Mouse (Mus musculus) cerebellum, adult 2 months (tissue): Measurements from ENCODE around the gene Clk3. TPM values are rescaled to one million over a fixed set of nuclear protein-coding genes. Genes with fewer than 3 reads are reported as not detected.

Source experiments
- DNase-seq, 2 experiments: peaks; one replicate each; pipeline ENCODE4 v3.0.0; 2021
- H3K27ac ChIP-seq: fragments of 200-500 bp; 2 replicates; pipeline ENCODE4 v1.5.1; 2012; ENCODE audit warnings: low read length, control low read depth, inconsistent platforms; ENCODE audit not compliant: insufficient read depth
- H3K27me3 ChIP-seq: fragments of 200-500 bp; 2 replicates; pipeline ENCODE4 v1.6.1; 2012; ENCODE audit warnings: inconsistent platforms, mild to moderate bottlenecking, low read length, moderate library complexity; ENCODE audit not compliant: control insufficient read depth, insufficient read depth
- H3K4me1 ChIP-seq: fragments of 200-500 bp; 2 replicates; pipeline ENCODE4 v1.6.1; 2011; ENCODE audit warnings: low read length; ENCODE audit not compliant: control insufficient read depth, insufficient read depth
- H3K4me3 ChIP-seq: fragments of 200-500 bp; replicated peaks from 2 replicates; pipeline ENCODE3; 2011; ENCODE audit warnings: mild to moderate bottlenecking, low read depth, low read length, control low read depth; ENCODE audit not compliant: insufficient read depth
- CTCF ChIP-seq: fragments of 200-500 bp; IDR thresholded peaks from 2 replicates; pipeline ENCODE4 v1.5.1; 2011; ENCODE audit warnings: low read depth, mild to moderate bottlenecking, control low read depth, low read length, moderate library complexity, borderline replicate concordance; ENCODE audit not compliant: insufficient read depth
- POLR2A ChIP-seq: fragments of 200-500 bp; IDR thresholded peaks from 2 replicates; pipeline ENCODE4 v1.6.1; 2011; ENCODE audit warnings: low read length, control low read depth, borderline replicate concordance; ENCODE audit not compliant: insufficient read depth
- WGBS: fragments of 180-500 bp; shearing (Covaris S2); methylation state at CpG from one replicate; pipeline ENCODE4 v1.1.7; 2018; 5-methylcytosine and 5-hydroxymethylcytosine counted together
- polyA plus RNA-seq: library from polyadenylated mRNA; depleted of rRNA; stranded (reverse); fragments of >200 nt; gene quantifications from 2 replicates; pipeline ENCODE4 v1.2.3, GENCODE M21; 2012

Clk3 gene
- polyA plus RNA-seq, 1 experiment, result 144 TPM

DNA sequence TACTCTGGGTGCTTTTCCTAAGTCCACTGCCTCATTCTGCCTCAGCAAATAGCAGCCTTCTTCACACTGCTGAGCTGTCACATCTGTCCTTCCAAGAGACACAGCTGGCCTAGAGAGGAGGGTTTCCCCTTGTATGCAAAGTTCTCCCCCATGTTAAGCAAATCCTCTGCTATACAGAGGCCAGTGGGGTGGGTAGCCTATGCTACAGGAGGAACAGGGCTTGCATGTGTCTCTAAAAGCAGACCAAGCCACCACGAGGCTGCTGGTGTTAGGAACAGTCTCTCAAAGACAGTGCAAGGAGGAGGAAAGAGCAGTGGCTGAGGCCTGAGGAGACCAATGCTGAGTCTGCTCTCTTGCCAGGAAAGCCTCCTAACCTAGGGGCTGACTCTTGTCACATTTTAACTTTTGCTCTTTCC lies 40.4 kb upstream of the Clk3 start:
- TF ChIP-seq CTCF (no peak), POLR2A (no peak)

DNA sequence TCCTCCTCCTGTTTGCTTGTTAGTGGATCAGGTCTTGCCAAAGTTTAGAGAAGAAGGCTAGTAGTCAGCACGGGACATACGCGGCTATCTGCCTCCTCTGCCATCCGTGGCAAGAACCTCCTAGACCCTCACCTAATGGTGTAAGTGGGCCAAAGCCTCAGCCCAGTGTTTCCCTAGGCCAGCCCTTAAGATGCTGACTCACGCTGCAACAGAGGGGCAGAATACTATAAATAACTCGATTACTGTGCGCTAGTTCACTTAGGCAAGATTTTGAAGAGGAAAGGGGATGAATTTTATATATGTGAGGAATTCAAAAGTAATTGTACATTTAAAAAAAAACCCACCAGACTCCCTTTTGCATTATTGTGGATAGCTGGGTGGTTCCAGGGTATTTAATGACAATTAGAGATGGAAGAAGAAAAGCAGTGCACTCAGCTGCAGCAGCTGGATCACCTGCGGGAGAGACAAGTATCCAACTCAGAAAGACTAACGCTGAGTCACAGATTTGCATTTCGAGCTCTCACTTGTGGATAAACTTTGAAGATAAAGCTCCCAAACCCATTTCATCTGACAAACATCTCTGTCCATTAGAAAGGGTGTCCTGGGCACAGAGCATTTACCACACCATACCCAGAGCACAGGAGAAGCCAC lies 39.6 kb upstream of the Clk3 start:
- Histone ChIP-seq H3K4me1 (no peaks in the 10 kb centered on the region; the same call in 1 of the 2 replicates), H3K4me3 (no peak overlapping the region), H3K27me3 (no peaks in the 10 kb centered on the region), H3K27ac (no peak overlapping the region)
- WGBS, result 86% methylated on average over 10 of the region's 10 CpGs
- no peak for DNase-seq
- TF ChIP-seq POLR2A, result no peak
- TF ChIP-seq CTCF, result no peak

More for the DNA sequence above, 40.4 kb upstream of the Clk3 start:
- 52% methylated on average over 1 of the region's 1 CpGs for WGBS
- Histone ChIP-seq H3K4me3 (no peak overlapping the region), H3K27me3 (no peaks in the 10 kb centered on the region), H3K27ac (no peak overlapping the region), H3K4me1 (no peaks in the 10 kb centered on the region; the same call in 1 of the 2 replicates)
- no peak for DNase-seq

DNA sequence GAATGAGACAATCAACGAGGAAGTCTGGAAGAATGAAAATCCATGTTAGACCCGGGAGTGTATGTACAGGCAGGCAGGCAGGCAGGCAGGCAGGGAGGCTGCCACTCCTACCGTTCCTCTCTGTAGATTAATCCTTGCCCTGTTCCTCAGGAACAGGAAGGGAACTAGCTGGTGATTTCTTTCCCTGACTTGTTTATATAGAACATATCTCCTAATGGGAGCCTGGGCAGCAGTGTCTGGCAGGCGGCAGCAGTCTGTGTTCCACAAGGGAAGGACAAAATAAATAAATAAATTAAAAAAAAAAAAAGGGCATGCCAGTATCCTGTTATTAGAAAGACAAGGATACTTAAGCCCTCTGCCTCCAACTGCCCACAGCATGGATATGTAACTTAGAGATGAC lies 38.2 kb upstream of the Clk3 start:
- TF ChIP-seq POLR2A, result no peak
- no peak for TF ChIP-seq CTCF

DNA sequence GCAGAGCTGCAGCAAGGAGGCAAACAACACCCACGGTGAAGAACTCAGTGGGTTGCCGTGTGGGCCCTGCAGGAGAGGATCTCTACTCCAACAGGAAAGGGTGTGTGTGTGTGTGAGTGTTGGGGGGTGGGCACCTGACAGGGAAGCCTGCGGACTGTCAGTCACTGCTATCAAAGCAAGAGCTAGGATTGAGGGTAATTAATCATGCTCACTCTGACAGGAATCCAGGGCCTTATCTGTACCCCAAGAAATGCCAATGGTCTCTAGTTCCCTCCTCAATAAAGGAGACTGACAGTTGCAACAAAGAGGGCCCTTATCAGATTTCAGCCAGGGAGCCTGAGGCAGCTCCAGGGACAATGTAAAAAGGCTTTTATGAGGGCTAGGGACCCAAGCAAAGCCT lies 37.4 kb upstream of the Clk3 start:
- TF ChIP-seq CTCF (no peak), POLR2A (no peak)
- WGBS, result 43% methylated on average over 3 of the region's 3 CpGs
- Histone ChIP-seq H3K27ac (no peak overlapping the region), H3K27me3 (no peaks in the 10 kb centered on the region), H3K4me1 (no peaks in the 10 kb centered on the region; the same call in 1 of the 2 replicates), H3K4me3 (no peak overlapping the region)
- DNase-seq, result no peak

More for the DNA sequence above, 38.2 kb upstream of the Clk3 start:
- no peak for DNase-seq
- Histone ChIP-seq H3K4me1 (no peaks in the 10 kb centered on the region; the same call in 1 of the 2 replicates), H3K27me3 (no peaks in the 10 kb centered on the region), H3K27ac (no peak overlapping the region), H3K4me3 (no peak overlapping the region)
- 53% methylated on average over 4 of the region's 4 CpGs for WGBS

DNA sequence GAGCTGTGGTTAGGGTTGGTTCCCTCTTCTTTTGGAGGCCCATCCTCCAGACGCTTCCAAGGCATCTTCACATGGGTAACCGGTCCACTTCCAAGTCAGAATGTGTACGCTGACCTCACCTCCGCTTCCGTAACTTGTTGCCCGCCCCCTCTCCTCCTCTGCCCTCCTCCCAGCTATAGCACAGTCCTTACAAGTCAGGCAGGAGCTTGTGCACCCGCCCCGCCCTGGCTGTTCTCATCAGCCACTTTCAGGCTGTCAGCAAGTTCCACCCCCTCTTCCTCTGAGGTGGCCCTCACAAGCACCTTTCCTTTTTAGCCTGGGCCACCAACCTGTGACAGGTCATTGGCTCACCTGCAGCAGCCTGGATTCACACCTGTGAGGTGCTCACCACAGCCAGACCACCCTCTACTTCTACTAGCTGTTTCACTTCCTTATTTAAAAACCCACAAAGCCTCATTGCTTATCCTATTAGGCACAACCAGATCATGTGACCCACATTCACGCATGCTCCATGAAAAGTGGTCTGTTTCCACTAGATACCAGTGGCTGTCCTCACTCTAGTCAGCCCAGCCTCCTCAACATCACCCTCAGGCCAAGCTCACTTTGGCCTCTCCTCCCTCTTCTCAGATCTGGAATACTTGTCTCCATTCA lies 34.8 kb upstream of the Clk3 start:
- H3K4me1 ChIP-seq, result peaks cover 8% of the 10 kb centered on the region
- no peak overlapping the region for H3K4me3 ChIP-seq
- no peak overlapping the region for H3K27ac ChIP-seq
- 97% methylated on average over 9 of the region's 9 CpGs for whole genome bisulfite sequencing
- H3K27me3 ChIP-seq, result no peaks in the 10 kb centered on the region
- DNase-seq, result no peak
- TF ChIP-seq CTCF, result no peak
- TF ChIP-seq POLR2A, result no peak

DNA sequence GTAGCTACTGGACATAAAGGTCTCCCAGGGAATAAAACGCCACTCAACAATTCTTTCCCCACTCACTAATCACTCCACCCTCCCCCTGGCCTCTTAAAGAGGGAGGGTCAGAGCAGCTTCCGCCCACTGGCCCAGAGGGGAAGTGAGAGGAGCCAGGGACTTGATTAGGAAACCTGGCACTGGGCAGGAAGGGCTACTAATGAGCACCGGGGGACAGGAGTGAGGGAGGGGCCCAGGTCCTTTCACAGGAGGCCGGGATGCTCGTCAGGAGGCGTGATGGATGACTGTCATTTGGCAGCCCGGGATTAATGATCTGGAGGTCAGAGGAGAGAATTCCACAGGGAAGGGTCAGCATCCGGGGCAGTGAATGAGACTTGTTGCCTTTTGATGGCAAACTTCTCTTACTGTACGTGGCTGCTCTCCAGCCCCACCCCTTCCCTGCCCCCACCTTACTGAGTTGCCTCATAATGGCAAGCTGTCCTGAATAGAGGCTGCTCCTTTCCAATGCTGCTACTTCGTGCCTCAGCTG lies 33.1 kb upstream of the Clk3 start:
- DNase-seq, result no peak
- Histone ChIP-seq H3K27me3 (no peaks in the 10 kb centered on the region), H3K4me1 (peaks cover 16% of the 10 kb centered on the region)

DNA sequence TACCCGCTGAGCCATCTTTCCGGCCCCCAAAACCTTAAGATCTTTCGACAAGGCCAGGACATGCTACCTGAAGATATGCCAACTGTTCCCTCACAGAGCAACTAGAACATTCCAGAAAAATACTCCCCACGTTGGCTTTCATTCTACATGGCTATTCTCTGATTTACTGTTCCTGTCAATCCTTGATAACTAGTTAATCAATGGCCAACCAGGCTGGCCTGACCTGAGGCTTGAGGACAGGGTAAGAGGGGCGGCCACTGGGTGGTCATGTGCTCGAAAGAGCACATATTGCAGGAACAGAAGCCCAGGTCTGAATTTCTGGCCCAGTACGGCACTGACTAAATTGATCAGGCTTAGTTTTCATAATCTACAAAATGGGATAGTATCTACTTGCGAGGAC lies 31.8 kb upstream of the Clk3 start:
- Histone ChIP-seq H3K27ac (no peak overlapping the region), H3K27me3 (no peaks in the 10 kb centered on the region), H3K4me3 (no peak overlapping the region), H3K4me1 (peaks cover 16% of the 10 kb centered on the region)
- TF ChIP-seq CTCF, result no peak
- TF ChIP-seq POLR2A, result no peak
- DNase-seq, result no peak
- WGBS, result 96% methylated on average over 8 of the region's 8 CpGs

More for the DNA sequence above, 33.1 kb upstream of the Clk3 start:
- TF ChIP-seq CTCF, result no peak
- TF ChIP-seq POLR2A, result no peak
- no peak overlapping the region for H3K4me3 ChIP-seq
- WGBS, result 44% methylated on average over 10 of the region's 10 CpGs
- no peak overlapping the region for H3K27ac ChIP-seq

DNA sequence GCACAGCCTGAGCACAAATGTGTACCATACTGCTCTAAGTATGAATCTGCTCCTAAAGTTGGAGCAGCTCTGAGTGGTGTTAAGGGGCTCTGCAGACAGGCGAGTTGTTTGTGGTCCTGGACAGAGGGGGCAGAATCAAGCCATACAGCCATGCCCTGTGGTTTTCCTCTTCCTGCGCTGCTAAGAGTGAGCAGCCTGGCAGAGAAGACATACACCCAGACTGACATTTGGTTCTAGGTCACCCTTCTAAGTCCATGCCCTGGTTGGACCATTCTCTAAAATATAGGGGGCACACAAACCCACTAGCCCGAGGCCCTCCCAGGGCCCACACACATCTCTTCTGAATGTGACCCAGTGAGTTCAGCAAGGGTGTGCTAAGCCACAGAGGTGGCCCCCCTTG lies 24.1 kb upstream of the Clk3 start:
- no peak for TF ChIP-seq CTCF
- TF ChIP-seq POLR2A, result no peak
- 76% methylated on average over 3 of the region's 3 CpGs for WGBS

More for the DNA sequence above, 24.1 kb upstream of the Clk3 start:
- no peaks in the 10 kb centered on the region for H3K27me3 ChIP-seq
- no peak for DNase-seq
- no peak overlapping the region for H3K4me3 ChIP-seq
- H3K4me1 ChIP-seq, result peaks cover 2% of the 10 kb centered on the region; the same call in 1 of the 2 replicates
- H3K27ac ChIP-seq, result no peak overlapping the region
